Mouse (Mus musculus) retina, adult 2 months (tissue): ENCODE results near the gene Gpx4.
A peak's percentile ranks its signal among the peaks of the same experiment; 100 is the strongest.

Experiments
- DNase-seq: peaks from one replicate; pipeline ENCODE4 v3.0.0-alpha.2; 2012; ENCODE audit warnings: low read depth, low spot score

Gpx4 gene

DNA sequence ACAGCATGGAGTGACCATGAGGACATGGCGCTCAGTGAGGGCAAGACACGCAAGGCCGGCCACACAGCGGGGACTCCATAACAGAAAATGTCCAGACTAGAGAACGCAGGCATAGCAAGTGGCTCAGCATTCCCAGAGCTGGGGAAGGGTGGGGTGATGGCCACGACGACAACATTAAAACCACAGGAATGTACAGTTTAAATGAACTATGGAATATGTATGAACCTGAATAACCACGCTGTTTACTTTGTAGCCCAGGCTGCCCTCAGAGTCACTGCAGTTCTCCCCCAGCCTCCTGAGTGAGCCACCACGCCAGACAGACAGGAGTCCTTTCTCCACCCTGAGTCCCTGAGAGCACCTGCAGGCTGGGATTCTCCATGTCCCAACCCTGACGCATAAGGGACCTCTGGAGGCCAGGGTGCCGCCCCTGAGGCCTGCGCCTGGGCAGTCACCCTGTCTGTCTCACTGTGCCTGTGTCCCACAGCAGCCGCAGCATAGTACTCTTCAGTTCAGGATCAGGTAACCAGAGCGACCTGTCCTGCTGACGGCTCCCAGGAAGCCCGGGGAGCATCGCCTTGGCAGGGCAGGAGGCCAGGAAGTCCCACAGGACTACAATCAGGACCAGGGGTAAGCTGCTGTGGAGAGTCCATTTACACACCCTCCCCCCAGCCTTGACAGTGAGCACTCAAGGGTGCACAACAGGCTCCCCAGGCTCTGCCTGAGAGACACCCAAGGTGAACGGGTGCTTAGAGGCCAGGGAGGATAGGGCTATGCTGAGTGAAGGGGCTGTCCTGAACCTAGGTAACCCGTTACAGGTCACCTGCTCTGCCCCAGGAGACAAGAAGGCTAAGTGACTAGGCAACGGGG is 25.9 kb downstream of the Gpx4 start:
- no peak for DNase-seq

GRCm38 (mm10) chr10:80074813-80075601 is 28.0 kb downstream of the Gpx4 start:
- no peak for DNase-seq

GRCm38 (mm10) chr10:80075924-80076323 is 29.0 kb downstream of the Gpx4 start:
- no peak for DNase-seq

- no peak for DNase-seq
Measured at GRCm38 (mm10) chr10:80076386-80076785, 29.4 kb downstream of the Gpx4 start.

- DNase-seq, result no peak
Measured at GRCm38 (mm10) chr10:80077312-80077711, 30.3 kb downstream of the Gpx4 start.

- no peak for DNase-seq
Measured at GRCm38 (mm10) chr10:80078366-80078765, 31.4 kb downstream of the Gpx4 start.

DNA sequence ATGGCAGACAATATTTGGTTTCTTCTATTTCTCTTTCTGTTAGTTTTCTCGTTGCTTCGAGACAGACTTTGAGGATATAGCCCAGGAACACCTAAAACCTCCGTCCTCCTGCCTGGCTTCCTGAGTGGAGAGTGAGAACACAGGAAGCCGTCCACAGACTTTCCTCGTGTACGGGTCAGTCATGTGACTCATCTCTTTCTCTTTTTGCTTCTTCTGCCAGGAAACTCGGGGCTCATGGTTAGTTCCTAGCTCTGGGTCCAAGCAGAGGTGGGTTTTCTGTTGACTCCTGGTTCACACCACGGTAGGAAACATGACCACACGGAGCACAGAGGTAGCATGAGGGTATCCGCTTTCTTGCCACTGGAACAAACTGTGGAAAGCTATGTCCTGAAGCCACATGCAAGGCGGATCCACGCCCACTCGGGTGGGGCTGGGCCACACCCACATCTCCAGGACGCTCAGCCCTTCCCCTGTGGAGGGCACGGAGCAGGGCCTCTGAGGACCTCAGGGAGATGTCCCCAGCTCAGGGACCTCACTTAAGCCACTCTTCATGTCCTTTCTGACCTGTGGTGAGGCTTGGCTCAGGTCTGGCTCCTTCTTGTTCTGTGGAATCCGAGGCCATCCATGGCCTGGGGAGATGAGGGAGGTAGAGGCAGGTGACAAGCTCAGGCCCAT is 33.6 kb downstream of the Gpx4 start:
- no peak for DNase-seq

DNA sequence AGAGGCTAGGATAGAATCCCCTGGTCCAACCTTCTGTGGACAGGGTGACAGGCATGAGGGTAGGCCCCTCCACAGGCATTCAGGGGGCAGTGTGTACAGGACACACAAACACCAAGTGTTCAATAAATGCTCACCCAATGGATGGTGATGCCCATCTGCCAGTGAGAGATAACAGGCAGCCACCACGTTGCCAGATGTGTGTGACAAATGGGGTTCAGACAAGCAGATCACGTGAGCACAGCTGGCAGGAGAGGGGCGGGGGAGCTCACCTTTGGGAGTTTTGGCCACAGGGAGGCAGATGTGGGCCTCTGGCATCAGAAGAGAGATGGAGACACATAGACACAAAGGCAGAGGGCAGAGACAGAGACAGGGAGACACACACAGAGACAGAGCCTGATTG is 34.1 kb downstream of the Gpx4 start:
- DNase-seq, result no peak

GRCm38 (mm10) chr10:80084817-80085487 is 38.0 kb downstream of the Gpx4 start:
- no peak for DNase-seq

GRCm38 (mm10) chr10:80086847-80087246 is 39.9 kb downstream of the Gpx4 start:
- DNase-seq, result no peak

GRCm38 (mm10) chr10:80087483-80087882 is 40.5 kb downstream of the Gpx4 start:
- DNase-seq, result no peak

DNA sequence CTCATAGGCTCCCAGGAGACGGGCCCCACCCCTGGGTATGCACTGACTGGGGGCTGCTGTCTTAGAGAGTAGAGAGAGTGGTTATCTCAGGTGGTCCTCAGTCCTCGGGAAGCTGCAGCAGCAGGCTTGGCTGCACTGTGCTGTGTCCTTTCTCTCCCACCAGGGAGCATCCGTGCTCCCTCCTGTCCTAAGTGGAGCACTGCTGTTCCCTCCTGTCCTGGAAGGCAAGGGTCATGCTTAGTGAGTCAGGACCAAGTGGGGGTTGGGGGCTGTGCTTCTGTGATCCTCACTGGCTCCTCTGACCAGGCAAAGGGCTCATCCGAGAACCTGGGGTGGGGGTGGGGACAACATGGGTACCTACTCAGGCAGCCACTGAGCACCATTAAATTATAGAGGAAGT is 42.2 kb downstream of the Gpx4 start:
- no peak for DNase-seq

DNA sequence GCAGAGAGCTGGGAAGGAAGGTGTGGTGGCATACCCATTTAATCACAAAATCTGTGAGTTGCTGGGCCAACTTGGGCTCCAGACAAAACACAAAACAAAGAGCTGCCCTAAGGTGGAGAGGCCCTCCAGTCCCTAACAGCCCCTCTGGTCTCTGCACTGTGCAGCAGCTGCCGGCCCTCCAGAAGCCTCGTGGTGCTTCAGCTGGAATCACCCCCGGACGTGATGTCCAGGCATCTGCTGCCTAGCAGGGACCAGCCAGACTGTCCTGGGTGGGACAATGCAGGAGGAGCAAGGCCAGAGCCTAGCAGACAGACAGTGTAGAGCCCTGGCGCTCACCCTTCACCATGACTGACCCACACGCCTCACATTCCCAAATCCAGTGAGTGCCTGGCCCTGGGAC is 44.6 kb downstream of the Gpx4 start:
- DNase-seq, result no peak

DNA sequence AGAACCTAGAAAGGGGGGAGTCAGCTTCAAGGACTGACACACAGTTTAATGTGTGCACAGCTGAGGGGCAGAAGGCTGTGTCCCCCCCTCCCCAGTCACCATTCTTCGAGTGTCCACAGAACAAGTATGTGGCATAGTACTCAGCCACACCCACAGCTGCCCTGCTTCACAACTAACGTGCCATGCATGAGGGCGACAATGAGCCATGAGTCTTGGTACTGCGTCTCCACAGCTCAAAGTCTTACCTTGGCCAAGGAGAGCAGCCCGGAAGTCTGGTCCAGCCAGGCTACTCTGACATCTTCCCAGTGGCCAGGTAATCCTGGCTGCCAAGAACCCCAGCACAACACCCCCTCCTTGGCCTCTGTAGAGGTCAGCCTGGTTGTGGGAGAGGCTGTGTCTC is 45.7 kb downstream of the Gpx4 start:
- no peak for DNase-seq

GRCm38 (mm10) chr10:80094085-80094484 is 47.1 kb downstream of the Gpx4 start:
- no peak for DNase-seq

DNA sequence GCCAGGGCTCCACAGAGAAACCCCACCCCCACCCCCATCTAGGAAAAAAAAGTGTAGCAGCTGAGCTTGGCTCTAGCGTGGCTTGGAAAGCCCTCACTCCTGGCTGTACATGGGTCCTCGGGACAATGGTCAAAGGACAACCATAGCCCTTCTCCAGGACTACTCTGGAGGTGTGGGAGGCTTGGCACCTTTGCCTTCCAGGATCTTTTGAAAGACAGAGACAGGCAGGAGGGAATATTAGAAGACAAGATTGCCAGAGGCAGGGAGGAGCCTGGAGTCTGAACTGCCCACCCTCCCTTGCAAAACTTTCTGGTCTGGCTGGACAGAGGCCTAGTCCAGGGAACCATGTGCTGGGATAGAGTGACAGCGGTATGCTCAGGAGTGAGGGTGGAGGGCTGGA is 47.7 kb downstream of the Gpx4 start:
- DNase-seq, result no peak

DNA sequence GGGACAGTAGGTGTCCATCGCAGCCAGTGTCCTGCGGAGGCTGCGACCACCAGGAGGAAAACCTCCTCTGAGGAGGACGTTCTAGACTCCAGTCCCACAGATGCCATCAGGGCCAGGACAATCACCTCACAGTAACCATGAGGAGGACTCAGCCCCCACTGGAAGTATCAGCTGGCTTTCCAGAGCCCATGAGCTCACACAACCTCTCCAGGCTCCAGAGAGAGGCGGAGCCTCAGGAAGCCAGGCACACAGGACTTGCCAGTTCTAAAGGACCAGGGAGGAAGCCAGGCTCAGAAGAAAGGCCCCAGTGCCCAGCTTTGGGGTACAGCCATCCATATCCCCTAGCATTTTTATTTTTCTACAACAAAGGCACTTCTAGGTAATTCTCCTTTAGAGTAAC is 48.6 kb downstream of the Gpx4 start:
- no peak for DNase-seq

DNA sequence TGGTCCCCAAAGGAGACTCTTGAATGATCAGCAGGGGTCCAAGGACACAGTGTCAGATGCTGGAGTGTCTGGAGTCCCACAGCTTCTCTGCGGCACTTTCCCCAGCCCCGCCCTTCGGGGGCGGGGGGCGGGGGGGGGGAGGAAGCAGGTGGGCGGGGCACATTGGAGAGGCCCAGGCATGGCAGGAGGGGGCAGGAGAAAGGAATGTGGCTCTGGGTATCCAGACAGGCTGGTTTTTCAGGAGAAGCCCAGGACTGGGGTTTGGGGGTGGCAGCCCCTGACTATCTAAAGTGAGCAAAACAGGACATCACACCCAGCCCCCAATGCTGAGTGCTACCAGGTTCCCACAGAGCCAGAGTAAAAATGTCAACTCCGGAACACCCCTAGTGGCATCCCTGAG is 50.3 kb downstream of the Gpx4 start:
- DNase-seq, result no peak

DNA sequence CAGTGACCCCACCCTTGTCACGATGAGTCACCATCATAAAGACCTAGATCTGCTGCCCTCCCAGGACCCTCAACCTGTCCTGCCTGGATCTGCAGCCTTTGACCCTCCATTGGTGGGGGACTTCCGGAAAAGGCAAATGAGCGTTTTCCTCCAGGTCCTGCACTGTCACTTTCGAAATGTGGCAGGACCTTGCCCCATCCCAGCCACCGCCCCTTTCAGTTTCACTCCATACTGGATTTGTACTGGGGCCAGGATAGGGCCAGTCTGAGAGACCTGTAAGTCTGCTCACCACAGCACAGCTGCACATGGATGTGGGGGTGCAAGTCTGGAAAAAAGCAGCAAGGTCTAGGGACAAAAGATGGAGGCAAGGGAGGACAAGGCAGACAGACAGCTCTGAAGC is 51.7 kb downstream of the Gpx4 start:
- no peak for DNase-seq

GRCm38 (mm10) chr10:80100982-80101381 is 54.0 kb downstream of the Gpx4 start:
- no peak for DNase-seq

DNA sequence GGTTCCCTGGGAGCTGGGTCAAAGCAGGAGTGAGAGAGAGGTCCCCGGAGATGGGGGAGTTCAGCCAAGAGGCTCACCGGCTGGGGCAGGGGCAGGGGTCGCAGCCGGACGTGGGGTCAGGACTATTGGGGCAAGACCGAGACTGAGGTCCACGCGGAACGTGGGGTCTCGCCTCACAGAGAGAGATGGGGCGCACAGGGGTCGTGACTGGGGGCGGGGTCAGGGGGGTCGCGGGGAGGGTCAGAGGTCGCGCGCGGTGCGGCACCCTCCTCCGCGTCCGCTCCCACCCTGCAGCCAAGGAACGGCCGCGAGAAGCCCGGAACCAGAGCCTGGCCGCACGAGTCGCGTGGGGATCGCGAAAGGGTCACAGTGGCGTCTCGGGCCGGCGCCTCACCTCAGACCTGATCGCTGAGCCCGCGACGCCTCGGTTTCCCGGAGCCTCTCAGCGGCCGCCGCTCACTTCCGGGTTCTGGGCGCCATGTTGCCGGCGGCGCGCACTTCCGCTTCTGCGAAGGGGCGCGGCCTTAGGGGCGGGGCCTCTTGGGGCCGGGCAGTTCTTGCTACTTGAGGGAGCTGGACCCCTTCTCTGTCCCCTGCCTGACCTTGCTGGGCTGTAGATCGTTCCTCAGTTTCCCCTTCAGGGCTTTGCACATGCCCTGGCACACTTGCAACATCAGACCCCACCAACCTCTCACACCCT is 55.4 kb downstream of the Gpx4 start:
- peak; percentile 55 for DNase-seq
